ENCODE assay signal across 16 mouse cellular contexts in genomic region chr14:56553331-56553730, GRCm38 (mm10).
"Had no signal": no experiment of that assay in that cellular context is flagged by ENCODE, and none has a peak within 500 bp of the region (broad histone marks: within the 10 kb centered on the region; RNA-seq: fewer than 3 reads in every experiment).

No protein-coding gene starts in this region.

- H3K9me3 ChIP-seq: neural tube, embryonic 12.5 days; neural tube, embryonic 13.5 days; neural tube, embryonic 15.5 days; stomach, embryonic 15.5 days had no signal

- H3K4me1 ChIP-seq: neural tube, embryonic 12.5 days; neural tube, embryonic 13.5 days; neural tube, embryonic 15.5 days; stomach, embryonic 15.5 days had no signal

- H3K4me3 ChIP-seq: neural tube, embryonic 12.5 days; neural tube, embryonic 13.5 days; neural tube, embryonic 15.5 days; stomach, embryonic 15.5 days had no signal

- H3K27ac ChIP-seq: neural tube, embryonic 12.5 days; neural tube, embryonic 13.5 days; neural tube, embryonic 15.5 days; stomach, embryonic 15.5 days; stomach, postnatal 0 days had no signal

- H3K9ac ChIP-seq: neural tube, embryonic 12.5 days; neural tube, embryonic 13.5 days; neural tube, embryonic 15.5 days; stomach, embryonic 15.5 days had no signal

- H3K4me2 ChIP-seq: neural tube, embryonic 12.5 days; neural tube, embryonic 13.5 days; neural tube, embryonic 15.5 days; stomach, embryonic 15.5 days had no signal

- DNase-seq: retina, postnatal 1 day; right cerebral cortex, adult 18-20 months; right cerebral cortex, postnatal 14 days; right cerebral cortex, postnatal 25 days; right cerebral cortex, postnatal 4 days; spleen, adult 18-20 months; thymus, adult 18-20 months; thymus, adult 2 months; thymus, postnatal 14 days; thymus, postnatal 25 days; thymus, postnatal 4 days had no signal

- H3K36me3 ChIP-seq: stomach, embryonic 15.5 days had no signal

- H3K27me3 ChIP-seq: neural tube, embryonic 12.5 days; neural tube, embryonic 13.5 days; neural tube, embryonic 15.5 days; stomach, embryonic 15.5 days had no signal
